Mouse (Mus musculus): ENCODE measurements around the gene Actb.

DNA sequence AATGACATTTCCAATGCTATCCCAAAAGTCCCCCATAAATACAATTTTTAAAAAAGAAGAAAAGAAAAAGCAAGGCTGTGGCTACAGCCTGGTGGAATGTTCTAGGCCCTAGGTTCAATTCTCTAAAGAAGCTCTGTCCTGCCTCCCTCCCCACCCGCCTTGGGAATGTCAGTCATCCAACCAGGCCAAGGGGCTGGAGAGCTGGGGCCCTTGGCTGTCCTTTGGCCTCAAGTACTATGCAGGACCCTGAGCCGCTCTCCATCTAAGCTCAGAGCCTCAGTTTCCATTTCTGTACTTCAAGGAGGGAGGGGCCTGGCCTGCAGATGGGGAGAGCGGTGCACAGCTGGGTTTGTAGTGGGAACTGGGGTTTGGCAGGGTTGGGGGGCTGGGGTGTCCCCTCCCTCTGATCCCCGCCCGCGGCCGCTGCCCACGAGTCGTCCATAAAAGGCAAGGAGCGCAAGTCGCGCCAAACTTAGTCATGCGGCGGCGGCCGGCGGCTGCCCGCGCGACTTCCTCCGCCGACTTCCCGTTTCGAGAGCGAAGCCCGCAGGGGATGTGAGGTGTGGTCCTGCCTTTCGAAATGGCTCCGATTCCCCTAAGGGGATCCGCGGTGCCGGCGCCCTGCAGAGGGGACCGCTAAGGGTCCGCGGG is 22.3 kb upstream of the Actb start:
- TF ChIP-seq CTCF (IDR thresholded peaks at IDR 0.05; ENCODE audit: low read depth, low read length) = no peak
- no peak for TF ChIP-seq POLR2A (IDR thresholded peaks at IDR 0.05; ENCODE audit: extremely low read depth, insufficient read depth, low read length)

Measured in liver, adult 2 months (tissue).